Mouse (Mus musculus) embryo, embryonic 11.5 days (tissue): ENCODE results near the gene Utp11.

Source experiments
- DNase-seq: peaks from one replicate; pipeline ENCODE4 v3.0.0-alpha.2; 2012; ENCODE audit warnings: low read depth, low spot score

Utp11 gene

DNA sequence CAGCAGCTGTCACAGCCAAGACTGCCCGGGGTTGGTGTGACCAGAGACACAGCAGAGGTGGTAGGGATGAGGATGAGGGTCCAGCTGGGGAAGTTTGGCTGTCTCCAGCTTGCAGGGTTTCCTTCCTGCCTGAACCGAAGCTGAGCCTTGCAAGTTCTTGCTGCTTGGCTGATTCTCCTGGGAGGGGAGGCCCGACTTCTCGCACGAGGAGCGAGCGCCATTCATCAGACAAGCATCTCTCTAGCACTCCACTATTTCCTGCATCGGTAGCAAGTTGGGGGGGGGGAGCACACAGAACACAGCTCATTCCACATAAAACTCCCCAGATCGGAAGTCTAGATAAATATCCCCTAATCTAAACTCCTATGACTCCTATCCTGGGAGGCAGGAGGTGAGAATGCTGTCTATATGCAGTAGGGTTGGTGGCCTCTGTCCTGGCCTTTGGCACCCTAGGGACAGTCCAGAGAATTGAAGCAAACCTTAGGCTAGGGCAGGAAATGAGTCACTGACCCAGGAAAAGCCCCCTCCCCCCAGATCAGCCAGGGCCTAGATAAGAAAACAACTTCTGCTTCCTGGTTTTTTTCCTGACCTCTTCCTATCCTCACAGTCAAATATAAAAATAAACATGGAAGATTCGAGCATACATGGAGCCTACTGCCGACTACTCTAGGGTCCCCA is 11.5 kb upstream of the Utp11 start:
- DNase-seq: no peak

DNA sequence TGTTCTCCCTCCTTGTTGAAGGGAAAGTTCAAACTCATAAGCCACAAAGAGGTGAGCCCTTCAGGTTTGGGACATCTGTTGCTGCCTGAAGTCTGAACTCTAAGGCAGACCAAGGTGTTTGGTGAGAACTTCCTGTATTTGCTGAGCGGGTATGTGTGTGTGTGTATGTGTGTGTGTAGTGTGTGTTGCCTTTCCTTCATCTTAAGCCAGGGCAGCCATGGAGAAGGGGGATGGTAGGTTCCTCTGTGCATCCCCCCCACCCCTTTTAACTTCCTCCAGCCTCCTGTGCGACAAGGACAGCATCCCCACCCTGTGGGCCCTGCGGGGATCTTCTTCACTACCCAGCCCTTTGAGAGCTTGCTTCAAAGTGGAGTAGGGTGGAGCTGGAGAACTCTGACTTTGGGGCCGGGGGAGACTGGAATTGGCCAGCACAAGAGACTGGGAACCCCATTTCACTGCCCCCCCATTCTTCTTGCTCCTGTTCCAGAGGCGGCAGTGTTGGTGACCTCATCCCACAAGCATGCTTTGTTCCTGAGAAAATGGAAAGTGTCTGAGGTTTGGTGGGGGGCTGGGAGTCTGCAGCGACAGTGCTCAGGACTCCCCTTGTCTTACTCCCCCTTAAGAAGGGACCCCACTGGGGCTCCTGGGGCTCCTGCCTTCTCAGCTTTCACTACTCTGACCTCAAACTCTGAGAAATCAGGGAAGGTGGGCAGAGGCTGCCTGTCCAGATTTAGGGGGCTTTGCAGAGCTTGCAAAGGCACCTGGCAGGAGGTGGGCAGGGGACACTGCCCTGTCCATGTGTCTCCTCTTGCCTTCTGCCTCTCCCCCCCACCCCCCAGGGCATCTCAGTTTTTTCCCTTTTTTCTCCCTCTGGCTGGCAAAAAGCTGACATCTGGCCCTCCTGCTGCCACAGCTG is 10.7 kb upstream of the Utp11 start:
- no peak for DNase-seq

- no peak for DNase-seq
Observed at GRCm38 (mm10) chr4:124703406-124703805, 10.0 kb upstream of the Utp11 start.

DNA sequence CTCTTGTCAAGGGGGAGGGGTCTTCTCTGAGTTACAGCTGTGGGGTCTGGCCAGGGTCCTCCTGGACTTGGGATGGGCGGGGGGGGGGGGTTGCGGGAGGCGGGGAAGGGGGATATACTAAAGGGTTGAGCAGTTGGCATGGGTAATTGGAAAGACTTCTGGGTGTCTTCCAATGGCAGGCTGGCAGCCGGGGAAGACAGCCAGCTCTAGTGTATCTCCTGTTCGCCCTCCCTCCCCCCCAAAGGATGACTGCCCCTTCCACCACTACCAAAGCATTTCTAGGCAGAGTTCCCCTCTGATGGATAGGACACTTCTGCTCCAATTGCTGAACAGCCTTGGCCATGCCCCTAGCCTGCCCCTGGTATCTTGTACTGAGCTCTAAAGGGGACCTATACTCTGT is 8.5 kb upstream of the Utp11 start:
- no peak for DNase-seq

GRCm38 (mm10) chr4:124701052-124701845 is 7.8 kb upstream of the Utp11 start:
- DNase-seq: no peak

DNA sequence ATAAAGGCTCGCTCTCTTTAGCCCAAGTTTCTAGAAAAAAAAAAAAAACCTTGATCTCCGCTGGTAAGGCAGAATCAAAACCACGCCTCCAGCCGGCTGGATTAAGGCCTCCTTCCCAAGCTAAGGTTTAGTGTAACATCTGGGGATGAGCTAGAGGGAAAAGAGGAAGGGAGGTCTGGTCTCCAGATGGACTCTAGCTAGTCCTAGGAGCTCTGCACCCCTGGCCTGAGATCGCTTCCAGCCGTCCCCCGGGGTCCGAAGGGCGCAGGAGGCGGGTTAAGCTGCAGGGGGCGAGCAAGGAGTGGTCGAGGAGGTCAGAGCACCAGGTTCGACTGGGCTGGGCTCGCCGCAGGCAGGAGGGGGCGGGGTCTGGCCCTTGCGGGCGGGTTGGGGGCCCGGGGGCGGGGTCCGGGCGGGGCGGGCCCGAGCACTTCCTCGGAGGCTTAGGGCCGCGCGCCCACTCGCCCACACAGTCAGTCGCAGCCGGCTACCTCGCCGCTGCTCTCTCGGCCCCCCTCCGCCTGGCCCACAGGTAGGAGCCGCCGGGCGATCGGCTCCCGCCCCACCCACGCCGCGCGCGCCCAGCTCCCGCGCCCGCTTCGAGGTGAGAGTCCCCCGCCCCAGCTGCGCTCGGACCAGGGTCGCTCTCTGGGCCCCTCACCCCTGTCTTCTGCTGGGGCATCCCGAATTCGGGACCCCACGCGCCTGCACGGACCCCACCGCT is 7.0 kb upstream of the Utp11 start, which contains the start of gene Fhl3:
TSS of gene Fhl3 (plus strand) at position 454 of the 724 bp plus-strand sequence.
- DNase-seq: no peak

GRCm38 (mm10) chr4:124699791-124700190 is 6.4 kb upstream of the Utp11 start:
- no peak for DNase-seq

DNA sequence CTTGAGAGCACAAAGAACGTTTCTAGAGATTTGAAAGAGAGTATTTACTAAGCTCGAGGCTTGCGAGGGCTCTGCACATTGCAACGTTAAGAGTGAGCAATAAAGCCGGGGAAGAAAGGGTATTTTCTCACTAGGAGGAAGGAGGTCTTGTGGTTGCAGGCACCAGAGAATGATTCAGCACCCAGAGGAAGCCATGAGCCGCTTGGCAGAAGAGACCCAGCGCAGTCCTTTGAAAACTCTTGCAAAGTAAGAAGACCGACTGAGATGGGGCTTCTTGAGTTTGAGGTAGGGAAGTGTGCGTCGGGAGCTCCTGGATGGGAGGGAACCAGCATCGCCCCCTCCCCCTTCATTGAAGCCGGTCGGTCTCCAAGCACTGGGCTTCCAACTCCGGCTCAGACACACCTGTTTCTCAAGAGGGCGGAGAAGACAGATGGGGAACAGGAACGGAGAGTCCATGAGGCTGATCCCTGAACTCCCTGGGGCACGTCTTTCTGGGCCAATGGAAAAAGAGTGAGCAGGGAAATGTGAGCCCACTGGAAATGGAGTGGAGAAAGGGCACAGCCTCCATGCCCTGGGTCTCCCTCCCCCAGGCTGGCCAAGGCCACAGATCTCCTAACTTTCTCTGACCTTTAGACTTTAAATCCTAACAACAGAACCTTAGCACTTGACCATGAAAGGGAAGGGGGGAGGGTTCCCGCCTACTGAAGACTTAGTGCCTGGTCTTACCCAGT is 2.6 kb upstream of the Utp11 start:
- DNase-seq: no peak

GRCm38 (mm10) chr4:124694572-124694971 is 1.2 kb upstream of the Utp11 start:
- DNase-seq: no peak

- DNase-seq: no peak
Observed at GRCm38 (mm10) chr4:124692416-124692861, 961 bp downstream of the Utp11 start.

- no peak for DNase-seq
Observed at GRCm38 (mm10) chr4:124691455-124691854, 1.9 kb downstream of the Utp11 start.

GRCm38 (mm10) chr4:124685897-124686402 is 7.5 kb downstream of the Utp11 start:
- DNase-seq: no peak

- no peak for DNase-seq
Observed at GRCm38 (mm10) chr4:124685453-124685852, 7.9 kb downstream of the Utp11 start.

DNA sequence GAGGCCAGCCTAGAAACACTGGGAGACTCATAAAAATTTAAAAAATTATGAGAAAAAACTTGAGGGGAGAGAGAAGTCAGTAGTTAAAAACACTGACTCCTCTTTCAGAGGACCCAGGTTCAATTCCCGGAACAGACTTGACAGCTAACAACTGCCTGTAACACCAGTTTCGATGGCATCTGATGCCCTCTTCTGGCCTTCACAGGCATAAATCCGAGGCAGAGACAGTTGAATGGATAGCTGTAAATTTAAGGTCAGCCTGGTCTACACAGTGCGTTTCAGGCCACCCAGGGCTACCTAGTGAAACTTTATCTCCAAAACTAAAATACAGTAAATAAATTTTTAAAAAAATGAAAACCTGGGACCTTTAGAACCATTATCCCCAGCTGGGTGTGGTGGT is 8.4 kb downstream of the Utp11 start:
- DNase-seq: no peak

GRCm38 (mm10) chr4:124683474-124683873 is 9.9 kb downstream of the Utp11 start:
- no peak for DNase-seq

- no peak for DNase-seq
Observed at GRCm38 (mm10) chr4:124682270-124682669, 11.1 kb downstream of the Utp11 start.

DNA sequence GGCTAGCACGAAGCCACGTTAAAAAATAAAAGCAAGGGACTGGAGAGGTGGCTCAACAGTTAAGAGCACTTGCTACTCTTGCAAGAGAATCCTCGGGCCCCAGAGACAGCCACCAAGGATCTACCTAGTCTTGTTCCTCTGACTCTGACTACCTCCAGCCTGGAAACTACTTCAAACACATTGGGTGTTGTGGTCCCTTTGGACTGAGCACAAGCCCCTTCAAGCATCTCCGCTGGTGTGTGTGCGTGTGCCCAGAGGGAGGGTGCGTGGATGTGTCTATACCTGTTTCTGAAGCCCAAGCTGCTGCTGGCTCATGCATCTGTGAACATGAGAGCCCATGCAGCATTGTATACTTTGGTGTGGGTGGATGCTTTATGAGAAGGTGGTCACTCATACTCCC is 17.4 kb downstream of the Utp11 start:
- no peak for DNase-seq

- DNase-seq: peak; percentile 69
Observed at GRCm38 (mm10) chr4:124675037-124675436, 18.4 kb downstream of the Utp11 start.

DNA sequence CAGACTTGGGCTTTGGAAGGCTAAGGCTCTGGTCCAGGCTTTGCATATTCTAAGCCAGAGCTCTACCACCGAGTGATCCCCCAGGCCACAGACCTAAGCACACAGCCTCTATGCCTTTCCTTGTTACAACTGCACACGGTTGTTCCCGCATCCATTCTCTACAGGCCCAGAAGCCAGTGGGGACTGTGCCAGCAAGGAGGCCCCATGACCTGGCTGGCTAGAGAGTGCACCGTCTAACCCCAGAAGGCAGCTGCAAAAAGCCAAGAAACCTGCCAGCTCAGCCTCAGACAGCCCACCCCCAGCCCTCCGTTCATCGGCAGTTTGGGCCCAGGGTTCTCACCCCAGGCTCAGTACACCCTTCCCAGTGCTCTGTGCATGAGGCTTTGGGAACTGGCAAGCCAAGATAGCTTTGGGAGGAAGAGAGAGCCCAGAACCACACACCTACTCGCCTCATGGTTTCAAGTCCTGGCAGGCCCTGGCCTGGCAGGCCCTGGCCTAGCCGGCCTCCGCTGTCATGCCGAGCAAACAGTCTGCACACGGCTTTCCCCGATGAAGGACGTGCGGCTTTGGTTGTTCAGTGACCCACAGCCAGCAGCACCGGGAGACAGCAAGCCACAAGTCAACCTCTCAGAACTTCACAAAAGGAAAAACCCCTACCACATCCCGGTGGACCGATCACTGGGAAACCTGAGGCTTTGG is 18.9 kb downstream of the Utp11 start:
- no peak for DNase-seq
